Mouse (Mus musculus) colon, adult 2 months (tissue): ENCODE data around the gene Kcnk16. TPM values are rescaled to one million over a fixed set of nuclear protein-coding genes. Genes with fewer than 3 reads are reported as not detected.

Source experiments
- polyA plus RNA-seq: library from polyadenylated mRNA; depleted of rRNA; stranded (reverse); fragments of >200 nt; gene quantifications from 2 replicates; pipeline ENCODE4 v1.2.3, GENCODE M21; 2012; rRNA removed

The Kcnk16 gene
- 0.57 and 1.5 TPM in 2 replicates for polyA plus RNA-seq

DNA sequence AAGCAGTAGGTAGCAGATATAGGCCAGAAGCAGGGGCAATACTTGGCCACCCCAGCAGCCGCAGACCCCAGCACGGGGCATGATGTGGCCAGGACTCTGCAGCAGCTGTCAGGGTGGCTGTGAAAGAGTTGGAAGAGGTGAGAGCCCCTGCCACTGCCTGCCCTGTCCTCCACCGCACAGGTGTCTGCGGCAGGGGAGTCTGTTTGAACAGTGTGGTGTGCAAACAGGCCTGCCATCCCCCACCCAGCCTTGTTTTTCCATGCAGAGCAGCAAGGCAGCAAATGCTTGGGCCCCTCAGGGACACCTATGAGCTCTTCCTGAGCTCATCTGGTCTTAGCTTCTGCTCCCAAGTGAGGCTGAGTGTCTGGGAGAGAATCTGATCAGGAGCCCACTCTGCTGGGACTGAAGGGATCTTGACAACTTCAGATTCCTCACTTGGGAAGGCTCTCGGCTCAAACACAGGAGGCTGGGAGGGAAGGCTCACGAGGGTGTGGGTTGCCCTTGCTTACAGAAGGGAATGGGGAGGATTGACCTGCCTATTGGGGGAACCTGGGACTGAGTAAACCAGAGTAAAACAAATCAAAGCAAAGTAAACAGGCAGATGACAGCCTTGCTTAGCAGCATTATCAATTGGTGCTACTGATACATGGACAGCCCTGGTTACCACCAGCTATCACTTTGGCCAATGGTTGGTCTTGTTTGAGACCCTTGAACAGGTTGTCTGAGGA is at the start of gene Kcnk16:
Kcnk16 (minus strand) TSS at position 118 of the 728 bp plus-strand sequence.

GRCm38 (mm10) chr14:20294117-20294892 is 25.3 kb upstream of the Kcnk16 start, which contains the start of gene Nudt13:
TSS of gene Nudt13 (plus strand) at chr14:20294697.

Other genes with a start within 250 kb of the Kcnk16 start
- 15.1 and 15.6 TPM in 2 replicates for gene Saysd1, start 130.7 kb downstream of the Kcnk16 start, polyA plus RNA-seq
- gene Kcnk5, start 87.4 kb downstream of the Kcnk16 start, polyA plus RNA-seq: 53.2 and 57.7 TPM in 2 replicates
- gene Nudt13, start 25.5 kb upstream of the Kcnk16 start, polyA plus RNA-seq: 9.3 and 12.8 TPM in 2 replicates
- 12.6 and 12.9 TPM in 2 replicates for gene Ecd, start 78.9 kb upstream of the Kcnk16 start, polyA plus RNA-seq
- 18.7 and 21.1 TPM in 2 replicates for gene Fam149b, start 79.0 kb upstream of the Kcnk16 start, polyA plus RNA-seq
- 27.8 and 28.4 TPM in 2 replicates for gene Dnajc9, start 119.7 kb upstream of the Kcnk16 start, polyA plus RNA-seq
- gene Mrps16, start 124.4 kb upstream of the Kcnk16 start, polyA plus RNA-seq: 32.7 and 39.5 TPM in 2 replicates
- gene Cfap70, start 183.0 kb upstream of the Kcnk16 start, polyA plus RNA-seq: not detected in 2 replicates
- 85.3 and 124 TPM in 2 replicates for gene Anxa7, start 210.9 kb upstream of the Kcnk16 start, polyA plus RNA-seq
- gene Mss51, start 227.7 kb upstream of the Kcnk16 start, polyA plus RNA-seq: 0.21 and 0.22 TPM in 2 replicates